Mouse (Mus musculus): Measurements from ENCODE around the gene Nans.

DNA sequence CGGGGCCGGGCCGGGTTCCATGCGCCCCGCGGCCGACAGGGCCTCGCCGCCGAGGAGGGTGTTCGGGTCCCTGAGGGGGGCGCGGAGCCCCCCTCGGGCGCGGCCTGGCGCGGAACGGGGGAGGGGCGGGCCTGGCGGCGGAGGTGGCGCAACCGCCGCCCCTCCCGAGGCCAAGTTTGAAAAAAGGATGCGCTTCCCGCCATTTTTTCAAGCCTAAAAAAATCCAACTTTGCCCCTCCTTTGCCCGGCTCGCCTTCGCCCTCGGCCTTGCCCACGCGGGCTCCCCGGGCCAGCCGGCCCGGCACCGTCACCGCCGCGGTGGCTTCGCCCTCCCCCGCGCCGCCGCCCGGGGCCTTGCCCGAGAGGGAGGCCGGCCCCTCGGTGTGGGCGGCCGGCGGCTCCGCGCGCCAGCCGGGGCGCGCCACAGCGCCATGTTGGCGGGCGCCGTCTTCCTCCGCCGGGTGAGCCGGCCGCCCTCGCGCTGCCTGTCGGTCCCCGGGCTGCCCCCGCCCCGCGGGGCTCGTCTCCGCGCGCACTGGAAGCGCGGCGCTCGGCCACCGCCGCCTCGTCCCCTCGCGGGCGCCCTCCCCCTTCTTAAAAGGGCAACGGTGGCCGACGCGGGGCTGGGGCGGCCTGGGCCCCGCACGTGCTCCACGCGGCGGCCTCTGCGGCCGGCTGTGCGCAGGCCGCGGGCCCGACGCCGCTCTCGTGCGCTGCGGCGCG, 37.1 kb upstream of the Nans start:
- TF ChIP-seq GATA1 (IDR thresholded peaks at IDR 0.05; ENCODE audit: borderline replicate concordance, low read length) (no peak), FLI1 (IDR thresholded peaks at IDR 0.05; ENCODE audit: low read length) (no peak)
